Mouse (Mus musculus): ENCODE results near the gene Rufy4. TPM values are rescaled to one million over a fixed set of nuclear protein-coding genes. Genes with fewer than 3 reads are reported as not detected.
A peak's percentile ranks its signal among the peaks of the same experiment; 100 is the strongest.

The Rufy4 gene
- 0.22 and 0.32 TPM in 2 replicates for polyA plus RNA-seq (2015; fragmentation: Nextera tagmentation; extraction: Ambion mirVana)

DNA sequence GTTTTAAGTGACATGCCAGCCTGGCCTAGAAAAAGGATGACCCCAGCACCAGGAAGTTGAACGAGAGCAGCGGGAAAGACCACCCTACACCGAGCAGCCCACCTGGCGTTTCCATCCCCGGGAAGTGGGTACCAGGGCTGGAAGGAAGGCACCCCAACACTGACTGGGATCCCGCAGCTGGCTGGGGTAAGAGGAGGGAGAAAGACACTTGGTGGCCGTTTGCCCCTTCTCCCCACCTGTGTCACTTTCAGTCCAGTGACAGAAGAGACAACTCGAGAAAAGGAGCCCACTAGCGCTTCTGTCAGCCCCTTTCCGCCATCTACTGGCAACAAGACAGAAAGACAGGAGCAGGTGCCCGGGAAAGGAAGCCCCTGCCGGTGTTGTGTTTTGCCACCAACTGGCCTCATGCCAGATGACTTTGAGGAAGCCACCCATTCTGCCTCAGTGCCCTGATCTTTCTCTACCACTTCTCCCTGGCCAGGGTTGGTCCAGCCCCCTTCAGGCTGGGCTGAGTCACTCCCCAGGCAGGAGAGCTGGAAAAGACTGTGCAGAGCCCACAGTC, at the start of gene Rufy4:
TSS of gene Rufy4 (plus strand) at position 551 of the 562 bp plus-strand sequence.
- Histone ChIP-seq H3K4me1 (ENCODE audit: insufficient read depth, low read length) (peaks cover 18% of the 10 kb centered on the region), H3K27me3 (ENCODE audit: insufficient read depth, low read length) (0 out of 2 replicates have a peak, but pooled peaks cover 3% of the 10 kb centered on the region), H3K9me3 (ENCODE audit: low read length) (no peaks in the 10 kb centered on the region), H3K9ac (replicated peaks; ENCODE audit: low read length) (peak within 1 kb of the TSS; percentile 77), H3K27ac (ENCODE audit: low read length) (peak within 1 kb of the TSS; percentile 51; the same call in 1 of the 2 replicates), H3K36me3 (ENCODE audit: insufficient read depth, low read length) (no peaks in the 10 kb centered on the region), H3K4me2 (replicated peaks; ENCODE audit: low read depth, low read length) (peak within 1 kb of the TSS; percentile 98), H3K4me3 (ENCODE audit: low read length) (peak within 1 kb of the TSS; percentile 58)
- peak; percentile 67 for ATAC-seq (ENCODE audit: low FRiP score, low TSS enrichment)
- under 1% methylated on average over 12 of the region's 12 CpGs for WGBS

DNA sequence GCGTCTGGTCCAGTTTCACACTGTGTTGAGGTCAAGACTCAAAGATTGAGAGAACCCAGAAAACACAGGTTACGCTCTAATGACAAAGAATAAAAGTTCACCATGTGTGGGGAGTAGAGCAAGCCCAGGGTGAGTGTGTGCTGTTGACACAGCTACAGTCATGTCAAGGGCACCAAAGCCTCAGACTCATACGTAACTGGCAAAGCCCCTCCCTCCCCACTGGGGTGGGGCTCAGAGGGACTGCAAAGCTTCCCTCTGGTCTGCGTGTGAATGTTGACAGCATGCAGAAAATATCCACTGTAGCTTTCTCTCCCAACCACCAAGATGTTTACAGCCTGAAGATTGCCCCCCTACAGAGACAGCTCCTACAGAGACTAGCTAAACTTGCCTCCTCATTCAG, 49.1 kb upstream of the Rufy4 start:
- Histone ChIP-seq H3K27ac (ENCODE audit: low read length) (no peak overlapping the region), H3K9ac (replicated peaks; ENCODE audit: low read length) (no peak overlapping the region), H3K27me3 (ENCODE audit: insufficient read depth, low read length) (no peaks in the 10 kb centered on the region), H3K36me3 (ENCODE audit: insufficient read depth, low read length) (no peaks in the 10 kb centered on the region), H3K4me2 (replicated peaks; ENCODE audit: low read depth, low read length) (no peak overlapping the region), H3K4me3 (ENCODE audit: low read length) (no peak overlapping the region), H3K4me1 (ENCODE audit: insufficient read depth, low read length) (peaks cover under 1% of the 10 kb centered on the region), H3K9me3 (ENCODE audit: low read length) (no peaks in the 10 kb centered on the region)
- WGBS = 75% methylated on average over 4 of the region's 4 CpGs
- no peak for ATAC-seq (ENCODE audit: low FRiP score, low TSS enrichment)

DNA sequence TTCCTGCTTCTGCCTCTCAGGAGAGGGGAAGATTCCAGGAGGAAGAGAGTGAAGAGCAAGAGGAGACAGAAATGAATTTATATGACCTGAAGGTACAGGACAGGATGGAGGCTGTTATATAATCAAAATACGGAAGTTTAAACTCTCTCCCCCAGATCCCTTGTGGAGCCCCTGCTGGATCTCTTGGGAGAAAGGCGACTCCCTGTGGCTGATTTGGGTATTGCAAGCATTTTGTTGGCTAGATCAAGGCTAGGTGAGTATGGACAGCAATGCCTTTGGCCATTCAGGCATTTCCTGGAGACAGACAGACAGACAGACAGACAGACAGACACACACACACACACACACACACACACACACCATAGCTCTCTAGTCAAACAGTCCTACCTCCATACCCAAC, 48.0 kb upstream of the Rufy4 start:
- no peak overlapping the region for H3K9ac ChIP-seq (replicated peaks; ENCODE audit: low read length)
- WGBS = 2% methylated on average over 2 of the region's 2 CpGs
- no peaks in the 10 kb centered on the region for H3K9me3 ChIP-seq (ENCODE audit: low read length)
- H3K4me2 ChIP-seq (replicated peaks; ENCODE audit: low read depth, low read length) = no peak overlapping the region
- no peaks in the 10 kb centered on the region for H3K36me3 ChIP-seq (ENCODE audit: insufficient read depth, low read length)
- no peaks in the 10 kb centered on the region for H3K27me3 ChIP-seq (ENCODE audit: insufficient read depth, low read length)
- 0 out of 2 replicates have a peak, but pooled peaks have one; percentile 11 for ATAC-seq (ENCODE audit: low FRiP score, low TSS enrichment)
- no peak overlapping the region for H3K27ac ChIP-seq (ENCODE audit: low read length)
- no peak overlapping the region for H3K4me3 ChIP-seq (ENCODE audit: low read length)
- H3K4me1 ChIP-seq (ENCODE audit: insufficient read depth, low read length) = peaks cover 12% of the 10 kb centered on the region

DNA sequence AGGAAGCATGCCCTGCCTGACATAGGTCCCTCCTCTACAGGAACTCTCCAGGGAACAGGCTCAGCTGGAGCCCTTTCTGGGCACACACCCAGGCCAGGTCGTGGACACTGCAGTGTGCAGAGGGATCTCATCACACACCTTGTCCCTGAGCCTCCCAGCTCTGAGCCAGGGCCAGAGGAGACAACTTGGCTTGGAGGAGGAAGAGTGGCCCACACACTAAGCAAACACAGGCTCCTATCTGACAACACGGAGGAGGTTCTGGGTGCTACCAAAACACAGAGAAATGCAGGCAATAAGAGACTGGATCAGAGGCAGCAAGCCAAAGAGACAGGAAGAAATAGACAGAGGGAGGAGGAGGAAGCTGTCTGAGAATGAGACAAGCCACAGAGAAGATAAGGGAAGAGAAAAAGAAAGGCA, 43.8 kb upstream of the Rufy4 start:
- no peak for ATAC-seq (ENCODE audit: low FRiP score, low TSS enrichment)
- WGBS = 22% methylated on average over 2 of the region's 2 CpGs
- Histone ChIP-seq H3K4me2 (replicated peaks; ENCODE audit: low read depth, low read length) (no peak overlapping the region), H3K36me3 (ENCODE audit: insufficient read depth, low read length) (no peaks in the 10 kb centered on the region), H3K4me1 (ENCODE audit: insufficient read depth, low read length) (peaks cover 34% of the 10 kb centered on the region), H3K4me3 (ENCODE audit: low read length) (no peak overlapping the region), H3K27me3 (ENCODE audit: insufficient read depth, low read length) (no peaks in the 10 kb centered on the region), H3K27ac (ENCODE audit: low read length) (peak overlapping the region; percentile 71), H3K9me3 (ENCODE audit: low read length) (no peaks in the 10 kb centered on the region), H3K9ac (replicated peaks; ENCODE audit: low read length) (no peak overlapping the region)

DNA sequence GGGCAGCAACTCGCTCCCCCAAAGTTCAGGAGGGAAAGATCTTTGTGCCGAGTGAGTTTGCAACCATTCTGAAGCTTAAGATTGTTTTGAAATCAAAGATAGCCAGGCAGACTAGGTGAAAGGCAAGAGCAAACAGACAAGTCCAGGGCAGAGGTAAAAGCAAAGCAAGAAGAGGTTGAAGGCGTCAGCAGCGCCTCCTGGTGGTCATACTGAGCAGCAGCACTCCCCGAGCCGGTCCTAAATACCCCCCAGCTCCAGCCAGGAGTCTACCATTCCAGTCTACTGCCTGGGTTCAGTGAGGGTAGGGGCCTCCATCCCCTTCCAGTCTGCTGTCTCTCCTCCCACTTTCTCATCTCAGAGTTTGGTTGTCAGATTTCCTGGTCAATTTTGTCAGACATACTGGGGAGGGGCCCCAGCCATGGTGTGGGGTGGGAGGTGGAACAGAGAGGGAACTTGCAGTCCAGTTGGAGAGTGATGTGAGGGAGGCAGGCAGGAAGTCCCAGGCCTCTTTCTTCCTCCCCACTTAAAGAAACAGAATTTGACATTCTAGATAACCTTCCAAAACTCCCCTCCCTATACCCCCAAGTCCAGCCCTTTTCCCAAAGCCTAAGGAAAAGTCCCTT, 42.4 kb upstream of the Rufy4 start:
- no peak overlapping the region; the same call in 1 of the 2 replicates for H3K9ac ChIP-seq (replicated peaks; ENCODE audit: low read length)
- ATAC-seq (ENCODE audit: low FRiP score, low TSS enrichment) = peak; percentile 40
- no peak overlapping the region for H3K4me2 ChIP-seq (replicated peaks; ENCODE audit: low read depth, low read length)
- no peaks in the 10 kb centered on the region for H3K27me3 ChIP-seq (ENCODE audit: insufficient read depth, low read length)
- H3K9me3 ChIP-seq (ENCODE audit: low read length) = no peaks in the 10 kb centered on the region
- peaks cover 34% of the 10 kb centered on the region for H3K4me1 ChIP-seq (ENCODE audit: insufficient read depth, low read length)
- H3K4me3 ChIP-seq (ENCODE audit: low read length) = no peak overlapping the region
- peak overlapping the region; percentile 71 for H3K27ac ChIP-seq (ENCODE audit: low read length)
- no peaks in the 10 kb centered on the region for H3K36me3 ChIP-seq (ENCODE audit: insufficient read depth, low read length)
- WGBS = 13% methylated on average over 6 of the region's 6 CpGs

DNA sequence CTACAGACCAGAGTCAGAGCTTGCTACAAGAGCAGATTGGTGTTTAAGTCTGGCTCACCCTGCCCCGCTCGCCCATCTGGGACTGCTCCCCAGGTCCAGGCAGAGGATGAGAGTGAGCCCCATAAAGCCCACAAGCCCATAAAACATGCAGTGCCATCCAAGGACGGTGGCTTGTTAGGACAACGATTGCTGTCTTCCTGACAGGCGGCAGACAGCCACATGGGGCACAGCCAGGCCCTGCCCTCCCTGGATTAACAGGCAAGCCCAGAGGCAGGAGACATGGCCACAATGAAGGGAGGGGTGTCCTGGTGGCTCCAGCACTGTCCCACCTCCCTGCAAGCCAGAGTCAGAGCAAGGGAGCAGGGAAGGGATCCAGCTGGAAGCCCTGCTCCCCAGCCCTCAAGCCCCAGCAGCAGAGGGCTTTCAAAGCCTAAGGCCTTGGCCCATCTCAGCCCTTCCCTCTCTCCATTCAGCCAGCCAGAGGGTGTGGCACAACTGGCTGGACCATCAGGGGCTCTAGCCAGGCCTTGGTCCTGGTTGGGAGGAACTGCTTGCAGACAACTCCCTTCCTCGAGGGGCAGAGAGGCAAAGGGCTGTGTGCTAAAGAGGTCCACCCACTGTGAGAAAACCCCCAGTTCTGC, 41.2 kb upstream of the Rufy4 start:
- no peaks in the 10 kb centered on the region for H3K27me3 ChIP-seq (ENCODE audit: insufficient read depth, low read length)
- H3K4me1 ChIP-seq (ENCODE audit: insufficient read depth, low read length) = peaks cover 34% of the 10 kb centered on the region
- WGBS = 57% methylated on average over 6 of the region's 6 CpGs
- no peak overlapping the region for H3K4me3 ChIP-seq (ENCODE audit: low read length)
- H3K9me3 ChIP-seq (ENCODE audit: low read length) = no peaks in the 10 kb centered on the region
- H3K36me3 ChIP-seq (ENCODE audit: insufficient read depth, low read length) = no peaks in the 10 kb centered on the region
- no peak overlapping the region for H3K4me2 ChIP-seq (replicated peaks; ENCODE audit: low read depth, low read length)
- peak overlapping the region; percentile 24; the same call in 1 of the 2 replicates for H3K9ac ChIP-seq (replicated peaks; ENCODE audit: low read length)
- H3K27ac ChIP-seq (ENCODE audit: low read length) = peak overlapping the region; percentile 71
- ATAC-seq (ENCODE audit: low FRiP score, low TSS enrichment) = no peak

DNA sequence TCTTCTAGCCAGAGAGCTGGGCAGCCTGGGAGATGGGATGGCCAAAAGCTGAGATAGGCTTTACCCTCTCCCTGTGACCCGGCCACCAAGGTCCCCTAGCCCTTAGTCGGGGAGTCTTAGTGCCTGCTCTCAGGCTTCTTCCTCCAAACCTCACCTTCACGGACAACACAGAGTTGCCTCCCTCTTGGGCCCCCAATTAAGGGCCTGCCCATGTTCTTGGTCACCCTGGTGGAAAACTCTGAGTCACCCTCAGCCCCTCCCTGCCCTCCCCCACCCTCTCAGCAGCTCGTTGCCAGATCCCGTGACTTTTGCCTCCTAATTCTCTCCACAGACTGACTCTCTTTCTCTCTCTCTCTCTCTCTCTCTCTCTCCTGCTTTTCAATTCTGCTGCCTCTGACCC, 40.6 kb upstream of the Rufy4 start:
- Histone ChIP-seq H3K9ac (replicated peaks; ENCODE audit: low read length) (no peak overlapping the region; the same call in 1 of the 2 replicates), H3K27me3 (ENCODE audit: insufficient read depth, low read length) (no peaks in the 10 kb centered on the region), H3K4me1 (ENCODE audit: insufficient read depth, low read length) (peaks cover 34% of the 10 kb centered on the region), H3K4me3 (ENCODE audit: low read length) (no peak overlapping the region), H3K4me2 (replicated peaks; ENCODE audit: low read depth, low read length) (no peak overlapping the region), H3K27ac (ENCODE audit: low read length) (peak overlapping the region; percentile 71), H3K36me3 (ENCODE audit: insufficient read depth, low read length) (no peaks in the 10 kb centered on the region), H3K9me3 (ENCODE audit: low read length) (no peaks in the 10 kb centered on the region)
- no peak for ATAC-seq (ENCODE audit: low FRiP score, low TSS enrichment)
- WGBS = 40% methylated on average over 5 of the region's 5 CpGs

DNA sequence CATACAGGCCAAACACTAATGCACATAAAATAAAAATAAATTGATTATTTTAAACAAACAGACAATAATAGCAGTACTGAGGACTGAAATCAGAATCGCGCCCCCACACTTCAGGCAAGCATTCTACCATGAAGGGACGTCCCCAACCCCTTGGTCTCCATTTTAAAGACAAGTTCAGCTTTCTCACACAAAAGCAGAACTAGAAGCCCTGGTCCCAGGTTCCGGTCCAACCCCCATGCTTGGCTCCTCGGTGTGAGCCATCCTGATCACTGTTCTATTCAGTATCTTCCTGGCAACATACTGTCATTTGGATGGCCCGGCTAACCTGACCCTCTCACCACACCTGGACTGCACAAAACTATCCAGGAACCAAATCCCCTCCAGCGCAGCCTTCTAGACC, 39.8 kb upstream of the Rufy4 start:
- H3K27me3 ChIP-seq (ENCODE audit: insufficient read depth, low read length) = no peaks in the 10 kb centered on the region
- no peak overlapping the region for H3K4me2 ChIP-seq (replicated peaks; ENCODE audit: low read depth, low read length)
- peaks cover 42% of the 10 kb centered on the region for H3K4me1 ChIP-seq (ENCODE audit: insufficient read depth, low read length)
- H3K4me3 ChIP-seq (ENCODE audit: low read length) = no peak overlapping the region
- H3K27ac ChIP-seq (ENCODE audit: low read length) = no peak overlapping the region
- H3K9me3 ChIP-seq (ENCODE audit: low read length) = no peaks in the 10 kb centered on the region
- H3K36me3 ChIP-seq (ENCODE audit: insufficient read depth, low read length) = no peaks in the 10 kb centered on the region
- ATAC-seq (ENCODE audit: low FRiP score, low TSS enrichment) = no peak
- H3K9ac ChIP-seq (replicated peaks; ENCODE audit: low read length) = no peak overlapping the region
- 93% methylated on average over 7 of the region's 7 CpGs for WGBS

DNA sequence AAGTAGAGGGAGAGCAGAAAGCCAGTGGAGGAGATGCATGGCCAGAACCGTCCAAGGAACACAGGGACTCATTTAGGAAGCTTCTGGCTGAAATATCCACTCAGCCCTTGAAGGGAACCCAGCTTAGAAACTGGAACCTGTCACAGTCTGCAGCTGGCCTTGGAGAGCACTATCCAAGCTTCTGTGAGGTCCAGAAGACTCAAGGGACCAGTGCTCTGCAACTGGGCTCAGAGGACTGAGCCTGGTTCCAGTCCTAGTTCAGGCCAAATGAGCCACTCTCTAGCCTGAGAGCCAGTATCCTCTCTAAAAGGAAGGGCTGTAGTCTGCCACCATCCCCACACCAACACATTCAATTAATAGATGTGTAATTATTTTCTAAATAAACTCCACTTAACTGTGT, 36.8 kb upstream of the Rufy4 start:
- no peak overlapping the region for H3K27ac ChIP-seq (ENCODE audit: low read length)
- H3K4me2 ChIP-seq (replicated peaks; ENCODE audit: low read depth, low read length) = no peak overlapping the region

DNA sequence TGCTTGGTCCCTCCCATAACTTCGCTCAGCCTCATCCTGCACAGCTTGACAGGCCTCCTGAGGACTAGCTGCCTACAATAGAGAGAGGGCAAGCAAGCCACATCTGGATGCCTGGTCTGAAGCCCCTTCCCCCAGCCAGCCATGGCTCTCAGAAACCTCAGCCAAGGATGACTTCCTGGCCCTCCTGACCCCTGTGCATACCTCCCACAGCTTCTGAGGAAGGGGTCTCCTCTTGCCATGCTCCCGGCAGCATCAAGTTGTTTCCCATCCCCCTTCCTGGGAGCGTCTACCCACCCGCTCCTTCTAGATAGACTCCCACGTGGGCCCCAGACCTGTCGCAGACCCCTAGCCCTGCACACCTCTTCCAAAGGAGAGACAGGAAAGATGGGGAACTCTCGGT, 35.0 kb upstream of the Rufy4 start:
- no peak overlapping the region for H3K27ac ChIP-seq (ENCODE audit: low read length)
- H3K9ac ChIP-seq (replicated peaks; ENCODE audit: low read length) = peak overlapping the region; percentile 56

More for the DNA sequence above, 36.8 kb upstream of the Rufy4 start:
- ATAC-seq (ENCODE audit: low FRiP score, low TSS enrichment) = no peak
- Histone ChIP-seq H3K9me3 (ENCODE audit: low read length) (no peaks in the 10 kb centered on the region), H3K9ac (replicated peaks; ENCODE audit: low read length) (no peak overlapping the region), H3K27me3 (ENCODE audit: insufficient read depth, low read length) (no peaks in the 10 kb centered on the region), H3K36me3 (ENCODE audit: insufficient read depth, low read length) (no peaks in the 10 kb centered on the region), H3K4me3 (ENCODE audit: low read length) (no peak overlapping the region), H3K4me1 (ENCODE audit: insufficient read depth, low read length) (peaks cover 46% of the 10 kb centered on the region)
- WGBS = 75% methylated on average over 1 of the region's 1 CpGs

More for the DNA sequence above, 35.0 kb upstream of the Rufy4 start:
- Histone ChIP-seq H3K9me3 (ENCODE audit: low read length) (no peaks in the 10 kb centered on the region), H3K27me3 (ENCODE audit: insufficient read depth, low read length) (no peaks in the 10 kb centered on the region), H3K36me3 (ENCODE audit: insufficient read depth, low read length) (no peaks in the 10 kb centered on the region), H3K4me1 (ENCODE audit: insufficient read depth, low read length) (peaks cover 35% of the 10 kb centered on the region), H3K4me3 (ENCODE audit: low read length) (peak overlapping the region; percentile 32), H3K4me2 (replicated peaks; ENCODE audit: low read depth, low read length) (peak overlapping the region; percentile 57)
- ATAC-seq (ENCODE audit: low FRiP score, low TSS enrichment) = no peak
- WGBS = 19% methylated on average over 7 of the region's 7 CpGs

Measured in kidney, embryonic 16.5 days (tissue).